Mouse (Mus musculus): Measurements from ENCODE around the gene Lum. TPM values are rescaled to one million over a fixed set of nuclear protein-coding genes. Genes with fewer than 3 reads are reported as not detected.

The Lum gene
- polyA plus RNA-seq, 1 experiment from 2014 or later, result 11.3 TPM

GRCm38 (mm10) chr10:97587159-97587558 is 22.2 kb downstream of the Lum start:
- no peak for ATAC-seq
- Histone ChIP-seq H3K4me1 (ENCODE audit: control insufficient read depth, insufficient read depth, low read length) (no peaks in the 10 kb centered on the region), H3K4me3 (ENCODE audit: low read depth, low read length) (no peak overlapping the region), H3K36me3 (ENCODE audit: control insufficient read depth, insufficient read depth, low read length) (no peaks in the 10 kb centered on the region), H3K9ac (ENCODE audit: low read depth, low read length) (no peak overlapping the region), H3K27ac (ENCODE audit: low read length) (no peak overlapping the region), H3K27me3 (ENCODE audit: control insufficient read depth, insufficient read depth, low read depth, low read length) (no peaks in the 10 kb centered on the region), H3K9me3 (replicated peaks; ENCODE audit: control insufficient read depth, low read length, poor library complexity, severe bottlenecking) (no peaks in the 10 kb centered on the region), H3K4me2 (ENCODE audit: low read length) (no peak overlapping the region)
- WGBS, result 90% methylated on average over 5 of the region's 5 CpGs

DNA sequence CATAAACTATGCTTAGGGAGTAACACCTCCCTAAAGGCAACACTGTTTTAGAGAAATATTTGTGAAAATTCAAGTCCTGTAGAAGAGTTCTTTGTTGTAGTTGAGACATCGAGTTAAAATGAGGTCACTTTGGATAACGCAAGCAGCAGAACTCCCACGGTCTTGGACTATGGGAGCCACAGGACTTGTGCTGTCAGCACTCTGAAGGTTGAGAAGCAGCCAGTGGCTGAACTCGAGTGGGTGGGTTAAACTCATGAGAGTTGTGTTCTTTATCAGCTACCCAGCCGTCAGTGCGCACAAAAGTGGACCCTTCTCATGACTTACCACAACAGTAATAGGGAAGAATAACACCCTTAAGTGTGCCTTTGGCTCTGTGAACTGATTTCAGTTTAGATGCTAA is 24.6 kb downstream of the Lum start:
- no peak overlapping the region for H3K4me2 ChIP-seq (ENCODE audit: low read length)
- no peaks in the 10 kb centered on the region for H3K9me3 ChIP-seq (replicated peaks; ENCODE audit: control insufficient read depth, low read length, poor library complexity, severe bottlenecking)
- 91% methylated on average over 6 of the region's 6 CpGs for WGBS
- H3K4me1 ChIP-seq (ENCODE audit: control insufficient read depth, insufficient read depth, low read length), result no peaks in the 10 kb centered on the region
- no peak overlapping the region for H3K4me3 ChIP-seq (ENCODE audit: low read depth, low read length)
- no peak overlapping the region for H3K9ac ChIP-seq (ENCODE audit: low read depth, low read length)
- no peak overlapping the region for H3K27ac ChIP-seq (ENCODE audit: low read length)
- H3K36me3 ChIP-seq (ENCODE audit: control insufficient read depth, insufficient read depth, low read length), result no peaks in the 10 kb centered on the region
- H3K27me3 ChIP-seq (ENCODE audit: control insufficient read depth, insufficient read depth, low read depth, low read length), result no peaks in the 10 kb centered on the region
- ATAC-seq, result no peak

- Histone ChIP-seq H3K4me3 (ENCODE audit: low read depth, low read length) (no peak overlapping the region), H3K4me2 (ENCODE audit: low read length) (no peak overlapping the region), H3K9me3 (replicated peaks; ENCODE audit: control insufficient read depth, low read length, poor library complexity, severe bottlenecking) (no peaks in the 10 kb centered on the region), H3K4me1 (ENCODE audit: control insufficient read depth, insufficient read depth, low read length) (no peaks in the 10 kb centered on the region), H3K27ac (ENCODE audit: low read length) (no peak overlapping the region), H3K27me3 (ENCODE audit: control insufficient read depth, insufficient read depth, low read depth, low read length) (no peaks in the 10 kb centered on the region), H3K36me3 (ENCODE audit: control insufficient read depth, insufficient read depth, low read length) (no peaks in the 10 kb centered on the region), H3K9ac (ENCODE audit: low read depth, low read length) (no peak overlapping the region)
- no peak for ATAC-seq
- 63% methylated on average over 3 of the region's 3 CpGs for WGBS
These were observed 26.1 kb downstream of the Lum start for GRCm38 (mm10) chr10:97591036-97591435.

DNA sequence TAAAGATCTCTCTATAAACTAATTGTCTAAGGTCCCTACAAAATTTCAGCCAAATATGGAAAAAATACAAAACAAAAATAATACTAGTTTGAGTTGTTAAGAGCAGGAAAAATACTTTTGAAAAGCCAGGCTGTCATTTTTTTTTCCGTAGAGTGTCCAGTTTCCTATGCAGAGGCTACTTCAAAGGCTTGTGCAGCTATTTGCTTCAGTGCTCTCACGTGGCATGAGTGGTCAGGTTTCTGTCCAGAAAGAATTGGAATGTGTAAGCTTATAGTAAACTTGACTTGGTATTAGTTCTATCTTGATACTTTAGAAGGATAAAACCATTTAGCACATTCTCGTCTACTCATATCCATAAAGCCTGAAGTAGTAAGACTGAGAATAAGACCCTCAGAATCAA is 26.8 kb downstream of the Lum start:
- no peak overlapping the region for H3K27ac ChIP-seq (ENCODE audit: low read length)
- no peak for ATAC-seq
- H3K9ac ChIP-seq (ENCODE audit: low read depth, low read length), result no peak overlapping the region
- 58% methylated on average over 3 of the region's 3 CpGs for WGBS
- no peak overlapping the region for H3K4me2 ChIP-seq (ENCODE audit: low read length)
- no peak overlapping the region for H3K4me3 ChIP-seq (ENCODE audit: low read depth, low read length)
- H3K4me1 ChIP-seq (ENCODE audit: control insufficient read depth, insufficient read depth, low read length), result no peaks in the 10 kb centered on the region
- H3K9me3 ChIP-seq (replicated peaks; ENCODE audit: control insufficient read depth, low read length, poor library complexity, severe bottlenecking), result no peaks in the 10 kb centered on the region
- no peaks in the 10 kb centered on the region for H3K27me3 ChIP-seq (ENCODE audit: control insufficient read depth, insufficient read depth, low read depth, low read length)
- H3K36me3 ChIP-seq (ENCODE audit: control insufficient read depth, insufficient read depth, low read length), result no peaks in the 10 kb centered on the region

DNA sequence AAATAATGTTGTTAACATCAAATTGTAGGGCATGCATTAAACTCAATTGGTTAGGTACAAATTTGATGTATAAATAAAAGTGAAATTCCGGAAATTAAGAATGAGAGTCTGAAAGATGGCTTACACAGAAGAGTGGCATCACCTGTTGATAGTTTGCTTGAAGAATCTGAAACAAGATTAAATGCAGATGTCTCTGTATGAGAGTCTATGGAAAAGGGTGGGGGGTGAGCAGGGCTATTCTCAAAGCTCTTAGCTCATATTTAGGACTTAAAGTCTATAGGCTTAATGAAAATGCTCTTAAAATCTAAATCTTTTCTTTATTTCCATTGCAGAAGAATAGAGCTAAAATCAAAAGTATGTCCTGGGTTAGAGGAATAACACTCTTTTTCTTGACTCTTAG is 30.8 kb downstream of the Lum start:
- ATAC-seq, result no peak

DNA sequence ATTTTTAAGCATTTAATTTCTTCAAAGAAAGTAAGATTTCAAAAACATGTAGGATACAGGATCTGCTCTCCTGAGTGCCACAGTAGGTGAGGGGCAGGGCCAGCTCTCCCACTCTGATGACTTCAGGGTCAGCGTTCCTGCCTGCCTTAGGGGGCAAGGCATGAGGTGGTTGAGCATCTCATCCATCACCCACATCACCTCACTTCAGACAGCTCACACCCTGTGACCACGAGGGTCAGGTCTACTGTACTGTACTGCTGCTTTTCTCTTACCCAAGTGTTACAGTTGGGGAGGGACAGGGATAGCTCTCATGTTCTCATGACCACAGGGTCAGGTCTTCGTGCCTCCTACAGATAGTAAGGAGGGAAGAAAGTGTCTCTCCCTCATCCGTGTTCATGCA is 36.8 kb downstream of the Lum start:
- Histone ChIP-seq H3K9me3 (replicated peaks; ENCODE audit: control insufficient read depth, low read length, poor library complexity, severe bottlenecking) (no peaks in the 10 kb centered on the region), H3K4me1 (ENCODE audit: control insufficient read depth, insufficient read depth, low read length) (no peaks in the 10 kb centered on the region), H3K4me2 (ENCODE audit: low read length) (no peak overlapping the region), H3K27me3 (ENCODE audit: control insufficient read depth, insufficient read depth, low read depth, low read length) (no peaks in the 10 kb centered on the region), H3K4me3 (ENCODE audit: low read depth, low read length) (no peak overlapping the region), H3K36me3 (ENCODE audit: control insufficient read depth, insufficient read depth, low read length) (no peaks in the 10 kb centered on the region), H3K27ac (ENCODE audit: low read length) (no peak overlapping the region), H3K9ac (ENCODE audit: low read depth, low read length) (no peak overlapping the region)
- ATAC-seq, result no peak
- 87% methylated on average over 4 of the region's 4 CpGs for WGBS

More for the DNA sequence above, 30.8 kb downstream of the Lum start:
- no peak overlapping the region for H3K4me3 ChIP-seq (ENCODE audit: low read depth, low read length)
- H3K4me1 ChIP-seq (ENCODE audit: control insufficient read depth, insufficient read depth, low read length), result no peaks in the 10 kb centered on the region
- no peaks in the 10 kb centered on the region for H3K9me3 ChIP-seq (replicated peaks; ENCODE audit: control insufficient read depth, low read length, poor library complexity, severe bottlenecking)
- no peak overlapping the region for H3K27ac ChIP-seq (ENCODE audit: low read length)
- H3K9ac ChIP-seq (ENCODE audit: low read depth, low read length), result no peak overlapping the region
- no peak overlapping the region for H3K4me2 ChIP-seq (ENCODE audit: low read length)
- H3K36me3 ChIP-seq (ENCODE audit: control insufficient read depth, insufficient read depth, low read length), result no peaks in the 10 kb centered on the region
- no peaks in the 10 kb centered on the region for H3K27me3 ChIP-seq (ENCODE audit: control insufficient read depth, insufficient read depth, low read depth, low read length)
- WGBS, result 79% methylated on average over 1 of the region's 1 CpGs

GRCm38 (mm10) chr10:97603256-97603655 is 38.3 kb downstream of the Lum start:
- no peak for ATAC-seq
- H3K27me3 ChIP-seq (ENCODE audit: control insufficient read depth, insufficient read depth, low read depth, low read length), result no peaks in the 10 kb centered on the region
- H3K9ac ChIP-seq (ENCODE audit: low read depth, low read length), result no peak overlapping the region
- H3K4me1 ChIP-seq (ENCODE audit: control insufficient read depth, insufficient read depth, low read length), result no peaks in the 10 kb centered on the region
- no peaks in the 10 kb centered on the region for H3K36me3 ChIP-seq (ENCODE audit: control insufficient read depth, insufficient read depth, low read length)
- no peak overlapping the region for H3K27ac ChIP-seq (ENCODE audit: low read length)
- H3K9me3 ChIP-seq (replicated peaks; ENCODE audit: control insufficient read depth, low read length, poor library complexity, severe bottlenecking), result no peaks in the 10 kb centered on the region
- no peak overlapping the region for H3K4me2 ChIP-seq (ENCODE audit: low read length)
- H3K4me3 ChIP-seq (ENCODE audit: low read depth, low read length), result no peak overlapping the region

GRCm38 (mm10) chr10:97606579-97606978 is 41.7 kb downstream of the Lum start, which contains the start of gene Kera:
Gene Kera (plus strand): TSS chr10:97606879.
- WGBS, result 74% methylated on average over 2 of the region's 2 CpGs
- H3K9ac ChIP-seq (ENCODE audit: low read depth, low read length), result no peak within 1 kb of the TSS
- H3K9me3 ChIP-seq (replicated peaks; ENCODE audit: control insufficient read depth, low read length, poor library complexity, severe bottlenecking), result no peaks in the 10 kb centered on the region
- no peaks in the 10 kb centered on the region for H3K36me3 ChIP-seq (ENCODE audit: control insufficient read depth, insufficient read depth, low read length)
- no peak within 1 kb of the TSS for H3K4me3 ChIP-seq (ENCODE audit: low read depth, low read length)
- no peaks in the 10 kb centered on the region for H3K27me3 ChIP-seq (ENCODE audit: control insufficient read depth, insufficient read depth, low read depth, low read length)
- no peak for ATAC-seq
- H3K4me1 ChIP-seq (ENCODE audit: control insufficient read depth, insufficient read depth, low read length), result no peaks in the 10 kb centered on the region
- no peak within 1 kb of the TSS for H3K4me2 ChIP-seq (ENCODE audit: low read length)
- H3K27ac ChIP-seq (ENCODE audit: low read length), result no peak within 1 kb of the TSS

Measured in midbrain, embryonic 16.5 days (tissue).